Mouse (Mus musculus) adrenal gland, postnatal 25 days (tissue): Measurements from ENCODE around the gene Prl8a6. TPM values are rescaled to one million over a fixed set of nuclear protein-coding genes. Genes with fewer than 3 reads are reported as not detected.

Experiments used
- DNase-seq: peaks from one replicate; pipeline ENCODE4 v3.0.0; 2021; ENCODE audit warnings: mixed read lengths
- long read RNA-seq: library from polyadenylated mRNA; stranded (forward); transcript quantifications from one replicate; pipeline ENCODE4 v2.0.0, GENCODE M21; 2021
- total RNA-seq: library from RNA; stranded (reverse); gene quantifications from 2 replicates; pipeline ENCODE4 v1.2.3, GENCODE M21; 2021

The Prl8a6 gene
- total RNA-seq = not detected in 2 replicates
- long read RNA-seq = 0 reads

- DNase-seq = no peak
Observed at GRCm38 (mm10) chr13:27438588-27438987, at the start of gene Prl8a6. Prl8a6 (minus strand) TSS chr13:27438688.

GRCm38 (mm10) chr13:27433159-27433558 lies 5.3 kb downstream of the Prl8a6 start:
- DNase-seq = no peak

- DNase-seq = no peak
Observed at GRCm38 (mm10) chr13:27413640-27414039, 24.8 kb downstream of the Prl8a6 start.

- no peak for DNase-seq
Observed at GRCm38 (mm10) chr13:27399061-27399724, 39.3 kb downstream of the Prl8a6 start.

GRCm38 (mm10) chr13:27390746-27391145 lies 47.7 kb downstream of the Prl8a6 start, which contains the start of gene Prl2b1:
Prl2b1 (minus strand) TSS chr13:27390846.
- DNase-seq = no peak

Other genes starting within 250 kb of the Prl8a6 start
- gene Prl3c1, start 242.0 kb downstream of the Prl8a6 start, total RNA-seq = not detected in 2 replicates
- gene Prl3b1, start 196.8 kb downstream of the Prl8a6 start, total RNA-seq = not detected in 2 replicates
- not detected in 2 replicates for gene Prl3a1, start 179.3 kb downstream of the Prl8a6 start, total RNA-seq
- gene Prl6a1, start 126.1 kb downstream of the Prl8a6 start, total RNA-seq = not detected in 2 replicates
- gene Prl8a2, start 93.0 kb downstream of the Prl8a6 start, total RNA-seq = 1.4 and 1.9 TPM in 2 replicates
- not detected in 2 replicates for gene Prl2b1, start 47.8 kb downstream of the Prl8a6 start, total RNA-seq
- not detected in 2 replicates for gene Prl8a8, start 74.5 kb upstream of the Prl8a6 start, total RNA-seq
- not detected in 2 replicates for gene Prl8a9, start 125.9 kb upstream of the Prl8a6 start, total RNA-seq
- gene Prl8a1, start 143.5 kb upstream of the Prl8a6 start, total RNA-seq = not detected in 2 replicates
- not detected in 2 replicates for gene Prl7b1, start 171.9 kb upstream of the Prl8a6 start, total RNA-seq
- gene Prl7a1, start 203.8 kb upstream of the Prl8a6 start, total RNA-seq = not detected in 2 replicates
- not detected in 2 replicates for gene Prl7a2, start 229.3 kb upstream of the Prl8a6 start, total RNA-seq